Mouse (Mus musculus): ENCODE measurements at regions not wholly inside any gene's neighbourhood (a gene's known extent, or its start where the extent isn't known, plus 50 kb on each side); places are given as distances from the start of the nearest gene placed in this dataset.

GRCm38 (mm10) chr2:51457717-51458116 is 169.6 kb upstream of the Tas2r134 start:
- DNase-seq: no peak
- intact Hi-C loops (cut with DNase I): no loop called here

- DNase-seq: no peak
- intact Hi-C loops (cut with DNase I): no loop called here
Observed at GRCm38 (mm10) chr2:51452816-51453215, 174.5 kb upstream of the Tas2r134 start.

GRCm38 (mm10) chr2:51448121-51448520 is 179.2 kb upstream of the Tas2r134 start:
- intact Hi-C loops (cut with DNase I): no loop called here
- no peak for DNase-seq

- DNase-seq: no peak
- intact Hi-C loops (cut with DNase I): no loop called here
Observed at GRCm38 (mm10) chr2:51447616-51448015, 179.7 kb upstream of the Tas2r134 start.

- intact Hi-C loops (cut with DNase I): no loop called here
- no peak for DNase-seq
Observed at GRCm38 (mm10) chr2:51444386-51445080, 182.8 kb upstream of the Tas2r134 start.

- intact Hi-C loops (cut with DNase I): no loop called here
- DNase-seq: no peak
Observed at GRCm38 (mm10) chr2:51443946-51444345, 183.4 kb upstream of the Tas2r134 start.

GRCm38 (mm10) chr2:51439047-51439446 is 188.3 kb upstream of the Tas2r134 start:
- intact Hi-C loops (cut with DNase I): no loop called here
- no peak for DNase-seq

GRCm38 (mm10) chr2:51436590-51436989 is 190.7 kb upstream of the Tas2r134 start:
- intact Hi-C loops (cut with DNase I): no loop called here

GRCm38 (mm10) chr2:51431564-51431963 is 195.7 kb upstream of the Tas2r134 start:
- DNase-seq: no peak
- intact Hi-C loops (cut with DNase I): no loop called here

More at GRCm38 (mm10) chr2:51436590-51436989, 190.7 kb upstream of the Tas2r134 start:
- DNase-seq: no peak

- no peak for DNase-seq
- intact Hi-C loops (cut with DNase I): no loop called here
Observed at GRCm38 (mm10) chr2:51429716-51430115, 197.6 kb upstream of the Tas2r134 start.

- no peak for DNase-seq
- intact Hi-C loops (cut with DNase I): no loop called here
Observed at GRCm38 (mm10) chr2:51422442-51422841, 204.9 kb upstream of the Tas2r134 start.

GRCm38 (mm10) chr2:51417908-51418690 is 209.2 kb upstream of the Tas2r134 start:
- intact Hi-C loops (cut with DNase I): no loop called here
- DNase-seq: no peak

GRCm38 (mm10) chr2:51388390-51388789 is 238.9 kb upstream of the Tas2r134 start:
- intact Hi-C loops (cut with DNase I): no loop called here
- no peak for DNase-seq

- intact Hi-C loops (cut with DNase I): no loop called here
- DNase-seq: no peak
Observed at GRCm38 (mm10) chr2:51387136-51387535, 238.2 kb upstream of the Rnd3 start.

- intact Hi-C loops (cut with DNase I): no loop called here
- DNase-seq: no peak
Observed at GRCm38 (mm10) chr2:51376597-51376996, 227.7 kb upstream of the Rnd3 start.

GRCm38 (mm10) chr2:51374636-51375035 is 225.7 kb upstream of the Rnd3 start:
- DNase-seq: no peak
- intact Hi-C loops (cut with DNase I): no loop called here

GRCm38 (mm10) chr2:51372771-51373170 is 223.9 kb upstream of the Rnd3 start:
- DNase-seq: no peak
- intact Hi-C loops (cut with DNase I): no loop called here

GRCm38 (mm10) chr2:51362825-51363616 is 214.1 kb upstream of the Rnd3 start:
- no peak for DNase-seq
- intact Hi-C loops (cut with DNase I): no loop called here

- intact Hi-C loops (cut with DNase I): no loop called here
- DNase-seq: no peak
Observed at GRCm38 (mm10) chr2:51355281-51355680, 206.4 kb upstream of the Rnd3 start.

GRCm38 (mm10) chr2:51354800-51355199 is 205.9 kb upstream of the Rnd3 start:
- no peak for DNase-seq
- intact Hi-C loops (cut with DNase I): no loop called here

GRCm38 (mm10) chr2:51349614-51350013 is 200.7 kb upstream of the Rnd3 start:
- DNase-seq: no peak
- intact Hi-C loops (cut with DNase I): no loop called here
